Mouse (Mus musculus): ENCODE measurements around the gene Irf2bpl. TPM values are rescaled to one million over a fixed set of nuclear protein-coding genes. Genes with fewer than 3 reads are reported as not detected.

Gene Irf2bpl
- polyA plus RNA-seq, 1 experiment = 7.1 TPM

GRCm38 (mm10) chr12:86882279-86883018 is 2.1 kb downstream of the Irf2bpl start:
- peak overlapping the region; percentile 91 for H3K4me3 ChIP-seq (ENCODE audit: insufficient read depth, low read depth, low read length)
- H3K4me1 ChIP-seq (ENCODE audit: control insufficient read depth, insufficient read depth, insufficient read length, low read length) = peaks cover 25% of the 10 kb centered on the region

GRCm38 (mm10) chr12:86881809-86882278 is 2.8 kb downstream of the Irf2bpl start:
- Histone ChIP-seq H3K4me3 (ENCODE audit: insufficient read depth, low read depth, low read length) (peak overlapping the region; percentile 91), H3K27ac (replicated peaks; ENCODE audit: low read depth, low read length) (peak overlapping the region; percentile 96; the same call in 1 of the 2 replicates), H3K4me1 (ENCODE audit: control insufficient read depth, insufficient read depth, insufficient read length, low read length) (peaks cover 19% of the 10 kb centered on the region)

More at GRCm38 (mm10) chr12:86882279-86883018, 2.1 kb downstream of the Irf2bpl start:
- H3K27ac ChIP-seq (replicated peaks; ENCODE audit: low read depth, low read length) = peak overlapping the region; percentile 96

GRCm38 (mm10) chr12:86880090-86880723 is 4.4 kb downstream of the Irf2bpl start:
- Histone ChIP-seq H3K4me1 (ENCODE audit: control insufficient read depth, insufficient read depth, insufficient read length, low read length) (peaks cover 15% of the 10 kb centered on the region), H3K27ac (replicated peaks; ENCODE audit: low read depth, low read length) (no peak overlapping the region), H3K4me3 (ENCODE audit: insufficient read depth, low read depth, low read length) (no peak overlapping the region)

- peaks cover 14% of the 10 kb centered on the region for H3K4me1 ChIP-seq (ENCODE audit: control insufficient read depth, insufficient read depth, insufficient read length, low read length)
- peak overlapping the region; percentile 58 for H3K27ac ChIP-seq (replicated peaks; ENCODE audit: low read depth, low read length)
- H3K4me3 ChIP-seq (ENCODE audit: insufficient read depth, low read depth, low read length) = no peak overlapping the region
Observed at GRCm38 (mm10) chr12:86879446-86880085, 5.0 kb downstream of the Irf2bpl start.

GRCm38 (mm10) chr12:86878426-86879353 is 5.9 kb downstream of the Irf2bpl start:
- peak overlapping the region; percentile 58 for H3K27ac ChIP-seq (replicated peaks; ENCODE audit: low read depth, low read length)
- H3K4me3 ChIP-seq (ENCODE audit: insufficient read depth, low read depth, low read length) = no peak overlapping the region; the same call in 1 of the 2 replicates
- peaks cover 14% of the 10 kb centered on the region for H3K4me1 ChIP-seq (ENCODE audit: control insufficient read depth, insufficient read depth, insufficient read length, low read length)

GRCm38 (mm10) chr12:86876981-86877380 is 7.6 kb downstream of the Irf2bpl start:
- Histone ChIP-seq H3K4me1 (ENCODE audit: control insufficient read depth, insufficient read depth, insufficient read length, low read length) (peaks cover 21% of the 10 kb centered on the region), H3K4me3 (ENCODE audit: insufficient read depth, low read depth, low read length) (no peak overlapping the region), H3K27ac (replicated peaks; ENCODE audit: low read depth, low read length) (no peak overlapping the region)

GRCm38 (mm10) chr12:86876116-86876515 is 8.5 kb downstream of the Irf2bpl start:
- Histone ChIP-seq H3K27ac (replicated peaks; ENCODE audit: low read depth, low read length) (no peak overlapping the region), H3K4me3 (ENCODE audit: insufficient read depth, low read depth, low read length) (no peak overlapping the region), H3K4me1 (ENCODE audit: control insufficient read depth, insufficient read depth, insufficient read length, low read length) (peaks cover 28% of the 10 kb centered on the region)

- Histone ChIP-seq H3K4me3 (ENCODE audit: insufficient read depth, low read depth, low read length) (no peak overlapping the region), H3K4me1 (ENCODE audit: control insufficient read depth, insufficient read depth, insufficient read length, low read length) (peaks cover 17% of the 10 kb centered on the region), H3K27ac (replicated peaks; ENCODE audit: low read depth, low read length) (peak overlapping the region; percentile 40)
Observed at GRCm38 (mm10) chr12:86872335-86873040, 12.1 kb downstream of the Irf2bpl start.

GRCm38 (mm10) chr12:86871666-86872334 is 12.8 kb downstream of the Irf2bpl start:
- Histone ChIP-seq H3K4me1 (ENCODE audit: control insufficient read depth, insufficient read depth, insufficient read length, low read length) (peaks cover 21% of the 10 kb centered on the region), H3K4me3 (ENCODE audit: insufficient read depth, low read depth, low read length) (no peak overlapping the region), H3K27ac (replicated peaks; ENCODE audit: low read depth, low read length) (peak overlapping the region; percentile 40)

- peaks cover 21% of the 10 kb centered on the region for H3K4me1 ChIP-seq (ENCODE audit: control insufficient read depth, insufficient read depth, insufficient read length, low read length)
- H3K4me3 ChIP-seq (ENCODE audit: insufficient read depth, low read depth, low read length) = no peak overlapping the region
- H3K27ac ChIP-seq (replicated peaks; ENCODE audit: low read depth, low read length) = no peak overlapping the region
Observed at GRCm38 (mm10) chr12:86870996-86871395, 13.6 kb downstream of the Irf2bpl start.

GRCm38 (mm10) chr12:86869761-86870160 is 14.8 kb downstream of the Irf2bpl start:
- peaks cover 21% of the 10 kb centered on the region for H3K4me1 ChIP-seq (ENCODE audit: control insufficient read depth, insufficient read depth, insufficient read length, low read length)
- peak overlapping the region; percentile 41; the same call in 1 of the 2 replicates for H3K27ac ChIP-seq (replicated peaks; ENCODE audit: low read depth, low read length)
- no peak overlapping the region for H3K4me3 ChIP-seq (ENCODE audit: insufficient read depth, low read depth, low read length)

- H3K27ac ChIP-seq (replicated peaks; ENCODE audit: low read depth, low read length) = peak overlapping the region; percentile 95
- peak overlapping the region; percentile 20 for H3K4me3 ChIP-seq (ENCODE audit: insufficient read depth, low read depth, low read length)
- H3K4me1 ChIP-seq (ENCODE audit: control insufficient read depth, insufficient read depth, insufficient read length, low read length) = peaks cover 20% of the 10 kb centered on the region
Observed at GRCm38 (mm10) chr12:86867271-86868223, 17.1 kb downstream of the Irf2bpl start.

Measured in brown adipose tissue, adult 24 weeks (tissue).